Mouse (Mus musculus): ENCODE measurements around the gene Ppp1ca.

Ppp1ca gene

DNA sequence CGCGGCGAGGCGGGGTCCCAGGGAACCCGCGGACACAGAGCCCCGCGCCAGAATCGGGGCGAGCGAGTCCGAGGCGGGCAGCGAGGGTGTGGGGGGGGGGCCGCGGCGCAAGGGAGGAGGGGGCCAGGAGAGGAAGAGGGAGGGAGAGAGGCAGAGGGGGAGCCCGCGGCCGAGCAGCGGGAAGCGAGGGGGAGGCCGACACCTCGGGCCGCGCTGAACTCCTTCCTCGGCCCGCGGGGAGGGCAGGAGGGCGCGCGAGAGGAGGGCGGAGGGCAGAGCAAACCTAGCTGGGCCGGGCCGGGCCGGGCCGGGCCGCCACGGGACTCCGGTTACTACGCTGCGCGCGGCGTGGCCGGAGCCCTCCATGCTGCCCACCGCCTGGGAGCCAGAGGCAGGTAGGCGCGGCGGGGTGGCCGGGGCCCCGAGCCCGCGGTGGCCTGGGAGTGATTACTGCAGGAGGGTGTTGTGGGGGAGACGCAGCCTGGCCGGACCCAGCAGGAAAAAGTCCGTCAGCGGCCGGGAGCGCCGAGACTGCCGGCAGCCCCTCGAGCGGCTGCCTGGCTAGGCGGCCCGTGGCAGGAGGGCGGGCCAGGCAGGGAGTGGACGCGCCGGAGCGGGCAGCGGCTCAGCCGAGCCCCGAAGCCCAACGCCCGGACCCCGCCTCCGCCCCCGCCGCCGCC lies 23.0 kb downstream of the Ppp1ca start:
- DNase-seq: peak; percentile 61

DNA sequence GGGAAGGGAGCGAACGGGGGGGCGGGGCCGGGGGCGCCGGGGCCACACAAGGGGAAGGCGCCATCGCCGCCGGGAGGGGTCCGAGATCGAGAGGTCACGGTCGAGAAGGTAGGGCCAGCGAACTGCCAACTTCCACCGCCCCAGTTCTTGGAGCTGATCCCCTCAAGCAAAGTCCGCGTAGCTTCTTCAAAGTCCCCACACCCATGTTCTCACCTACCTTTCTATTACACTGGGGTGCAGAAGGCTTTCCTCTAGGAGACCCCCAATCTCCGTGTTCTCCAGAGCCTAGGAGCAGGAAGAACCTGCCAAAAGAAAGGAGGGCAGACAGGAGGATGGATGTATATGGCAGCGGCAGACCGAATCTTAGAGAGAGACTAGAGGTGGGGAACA lies 23.6 kb downstream of the Ppp1ca start:
- DNase-seq: no peak

DNA sequence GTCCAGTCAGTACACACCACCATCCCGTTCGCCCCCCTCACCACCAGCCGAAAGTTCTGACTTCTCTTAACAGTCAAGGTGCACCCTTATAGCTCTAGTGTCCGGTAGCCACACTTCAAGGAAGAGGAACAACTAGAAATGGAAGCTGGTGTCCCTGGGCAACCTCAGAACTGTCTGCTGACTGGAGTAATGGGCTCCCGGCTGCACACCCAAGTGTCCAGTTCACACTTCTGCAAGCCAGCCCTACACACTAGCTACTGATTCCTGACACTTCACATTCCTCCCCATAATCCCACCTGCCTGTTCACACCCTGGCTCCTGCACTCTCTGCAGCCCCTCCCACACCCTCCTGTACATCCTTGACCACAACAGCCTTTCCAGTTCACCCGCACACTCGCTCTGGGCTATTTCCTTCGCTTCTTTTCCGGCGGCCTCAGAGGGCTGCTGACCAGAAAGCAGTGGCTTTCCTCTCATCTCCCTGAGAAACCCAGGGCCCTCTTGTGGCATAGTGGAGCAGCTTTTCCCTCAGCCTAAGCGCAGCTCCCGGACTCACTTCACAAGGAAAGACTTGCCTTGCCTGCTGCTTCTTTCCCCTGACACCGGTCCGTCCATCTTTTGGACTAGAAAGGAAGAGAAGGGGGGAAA lies 24.3 kb downstream of the Ppp1ca start:
- DNase-seq: peak; percentile 61

DNA sequence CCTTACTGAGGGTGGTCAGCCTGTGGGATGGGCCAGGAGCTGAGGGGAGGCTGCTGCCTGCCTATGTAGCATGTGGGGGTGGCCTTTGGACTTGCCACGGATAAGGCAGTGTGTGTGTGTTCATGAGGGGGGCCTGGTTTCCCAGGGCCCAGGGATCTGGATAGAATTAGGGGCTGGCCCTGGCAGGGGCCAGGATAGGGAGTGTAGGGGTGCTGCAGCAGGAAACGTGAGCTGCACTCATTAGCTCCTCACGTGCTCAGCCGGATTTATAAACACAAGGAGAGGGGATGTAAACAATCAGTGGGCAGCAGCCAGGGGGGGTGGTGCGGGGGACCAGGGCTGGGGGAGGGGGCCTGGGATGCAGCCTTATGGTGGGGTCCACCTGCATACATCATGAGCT lies 25.3 kb downstream of the Ppp1ca start:
- peak; percentile 22 for DNase-seq

DNA sequence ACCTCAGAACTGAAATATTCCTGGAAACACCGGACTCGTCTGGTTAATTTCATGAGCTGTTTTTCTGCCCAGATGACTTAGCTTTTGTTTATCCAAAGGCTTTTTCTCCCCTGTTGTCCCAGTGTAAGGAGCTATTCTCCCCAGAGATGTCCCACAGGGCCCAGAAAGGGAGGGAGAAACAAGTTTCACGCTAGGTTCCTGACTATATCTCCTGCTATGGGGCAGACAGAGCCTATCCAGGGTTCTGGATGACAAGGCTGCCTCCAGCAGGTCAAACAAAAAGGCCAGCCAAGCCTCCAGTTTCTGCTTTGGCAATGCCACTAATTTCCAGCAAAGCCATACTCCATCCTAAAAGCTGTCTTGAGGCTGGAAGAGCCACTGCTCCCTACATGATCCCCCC lies 26.0 kb downstream of the Ppp1ca start:
- DNase-seq: no peak

DNA sequence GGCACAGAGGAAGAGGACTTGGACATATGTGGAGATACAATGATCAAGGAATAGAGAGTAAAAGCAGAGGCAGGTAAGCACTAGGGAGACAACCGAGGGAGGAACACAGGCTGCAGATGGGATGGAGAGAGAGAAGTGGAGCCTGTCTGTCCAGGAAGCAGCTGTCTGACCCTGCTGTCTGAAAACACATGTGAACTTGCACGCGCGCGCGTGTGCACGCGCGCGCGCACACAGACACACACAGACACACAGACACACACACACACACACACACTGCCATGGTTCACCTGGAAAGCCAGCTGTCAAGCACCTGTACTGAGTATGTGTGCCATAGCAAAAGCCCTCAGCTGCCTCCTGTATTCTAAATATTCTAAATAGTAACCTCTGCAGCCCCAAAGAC lies 26.4 kb downstream of the Ppp1ca start:
- DNase-seq: no peak

DNA sequence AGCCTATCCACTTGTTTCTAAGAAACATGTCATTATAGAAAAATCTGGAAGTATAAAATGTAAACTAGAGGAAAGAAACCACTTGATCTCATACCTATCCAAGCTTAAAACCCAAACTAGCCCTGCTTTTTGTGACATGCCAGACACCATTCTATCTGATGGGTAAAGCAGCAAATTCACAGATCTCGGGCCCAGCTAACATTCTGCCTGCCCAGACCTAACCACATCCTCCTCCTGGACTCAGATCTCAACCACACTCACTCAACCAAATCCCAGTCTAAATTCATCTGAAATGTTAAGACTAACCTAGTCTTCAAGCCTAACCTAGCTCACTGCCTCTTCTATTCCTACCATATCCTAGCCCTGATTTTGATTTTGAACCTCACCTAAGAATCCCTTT lies 26.9 kb downstream of the Ppp1ca start:
- no peak for DNase-seq

DNA sequence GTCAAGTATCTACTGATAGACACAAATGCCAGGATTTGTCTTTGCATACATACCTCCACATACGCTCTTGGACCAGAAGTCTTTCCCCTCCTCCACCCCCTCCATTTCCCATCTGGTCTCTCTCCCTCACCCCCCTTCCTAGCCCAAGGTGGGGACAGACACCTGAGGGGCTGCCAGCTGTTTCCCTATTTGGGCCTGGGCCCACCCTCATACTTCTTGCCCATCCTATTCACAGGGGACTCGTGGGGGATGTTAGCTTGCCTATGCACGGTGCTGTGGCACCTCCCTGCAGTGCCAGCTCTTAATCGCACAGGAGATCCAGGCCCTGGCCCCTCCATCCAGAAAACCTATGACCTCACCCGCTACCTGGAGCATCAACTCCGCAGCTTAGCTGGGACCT lies 28.1 kb downstream of the Ppp1ca start:
- no peak for DNase-seq

DNA sequence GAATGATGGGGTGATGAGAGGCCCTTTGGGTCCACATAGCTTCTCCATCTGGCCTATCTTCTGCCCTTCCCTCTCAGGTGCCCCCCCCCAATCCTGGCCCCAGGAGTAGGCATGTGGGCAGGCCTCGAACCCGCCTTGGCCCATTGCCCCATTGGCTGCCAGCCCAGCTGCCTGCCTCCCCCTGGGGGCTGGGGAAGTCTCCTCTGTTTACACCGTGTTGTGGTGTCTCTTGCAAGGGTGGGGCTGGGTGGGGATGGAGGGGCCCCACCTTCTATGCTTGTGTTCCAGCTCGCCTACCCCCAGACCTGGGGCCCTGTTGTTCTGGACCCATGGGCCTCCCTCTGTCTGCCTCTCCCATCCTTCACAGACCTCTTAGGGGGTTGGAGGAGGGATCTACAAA lies 28.6 kb downstream of the Ppp1ca start:
- DNase-seq: no peak

DNA sequence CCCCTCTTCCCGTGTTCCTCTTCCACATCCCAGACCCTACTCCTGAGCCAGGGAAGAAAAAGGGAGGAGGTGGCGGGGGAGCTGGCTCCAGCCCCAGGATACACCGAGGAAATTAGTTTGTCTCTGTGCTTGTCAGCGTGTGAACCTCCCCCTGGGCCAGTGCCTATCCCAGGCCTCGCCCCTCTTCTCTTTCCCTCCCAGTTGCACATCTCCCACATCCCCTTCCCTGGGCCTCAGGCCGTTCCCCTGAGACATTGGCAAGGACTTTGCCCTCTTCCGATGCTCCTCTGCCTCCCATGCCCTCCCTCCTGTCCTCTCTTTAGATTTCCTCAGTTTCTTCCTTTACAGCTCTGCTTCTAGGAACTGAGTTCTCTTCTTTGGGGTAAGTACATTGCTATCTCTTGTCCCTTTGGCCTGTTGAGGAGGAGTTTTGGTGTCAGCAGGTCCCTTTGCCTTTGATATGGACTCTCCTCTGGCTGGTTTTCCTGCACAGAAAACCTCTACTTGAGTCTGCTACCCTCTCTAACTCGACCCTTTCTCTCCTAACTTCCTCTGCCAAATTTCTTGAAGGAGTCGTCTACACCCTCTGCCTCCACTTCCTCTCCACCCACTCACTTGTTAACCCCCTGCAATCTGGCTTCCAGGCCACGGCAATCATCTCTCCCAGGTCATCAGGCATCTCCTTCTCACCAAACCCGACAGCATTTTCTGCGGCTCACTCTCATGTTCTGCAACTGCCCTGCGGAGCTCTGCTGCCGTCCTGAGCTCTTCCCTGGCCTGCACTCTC lies 29.3 kb downstream of the Ppp1ca start:
- DNase-seq: peak; percentile 29

DNA sequence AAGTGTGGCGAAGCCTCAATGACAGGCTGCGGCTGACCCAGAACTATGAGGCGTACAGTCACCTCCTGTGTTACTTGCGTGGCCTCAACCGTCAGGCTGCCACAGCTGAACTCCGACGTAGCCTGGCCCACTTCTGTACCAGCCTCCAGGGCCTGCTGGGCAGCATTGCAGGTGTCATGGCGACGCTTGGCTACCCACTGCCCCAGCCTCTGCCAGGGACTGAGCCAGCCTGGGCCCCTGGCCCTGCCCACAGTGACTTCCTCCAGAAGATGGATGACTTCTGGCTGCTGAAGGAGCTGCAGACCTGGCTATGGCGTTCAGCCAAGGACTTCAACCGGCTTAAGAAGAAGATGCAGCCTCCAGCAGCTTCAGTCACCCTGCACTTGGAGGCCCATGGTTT lies 30.3 kb downstream of the Ppp1ca start:
- DNase-seq: peak; percentile 15

DNA sequence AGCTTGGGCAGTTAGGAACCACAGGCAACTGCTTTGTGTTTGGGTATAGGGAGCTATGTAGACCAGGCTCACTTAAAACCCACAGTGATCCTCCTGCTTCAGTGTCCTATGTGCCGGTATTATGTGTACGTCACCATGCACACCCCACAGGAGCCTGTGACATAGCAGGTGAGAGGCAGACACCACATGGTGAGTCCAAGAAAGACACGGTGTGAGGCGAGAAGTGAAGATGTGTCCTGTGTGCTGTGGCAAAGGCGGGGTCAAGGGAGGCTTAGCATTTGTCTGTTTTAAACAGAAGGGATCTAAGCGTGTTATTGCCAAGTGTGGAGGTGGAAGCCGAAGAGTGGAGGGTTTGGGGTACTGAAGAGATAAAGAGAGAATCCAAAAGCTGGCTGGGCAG lies 34.9 kb downstream of the Ppp1ca start:
- no peak for DNase-seq

DNA sequence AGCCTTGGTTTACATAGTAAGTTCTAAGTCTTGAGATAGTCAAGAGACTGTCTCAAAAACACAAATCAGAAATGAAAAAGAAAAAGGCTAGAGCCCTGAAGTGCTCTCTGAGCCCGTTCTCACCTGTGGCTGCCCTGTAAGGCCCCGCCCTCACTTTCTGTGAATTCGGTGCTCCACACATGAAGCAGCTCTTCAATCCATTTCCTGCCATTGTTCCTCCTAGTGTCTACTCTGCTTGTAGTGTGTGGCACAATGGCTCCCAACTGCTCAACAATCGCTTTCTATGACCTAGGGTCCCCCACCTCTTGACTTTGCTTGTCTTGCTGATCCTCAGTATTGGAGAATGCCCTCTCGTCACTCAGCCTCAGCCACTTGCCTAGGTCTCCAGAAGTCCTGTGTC lies 35.6 kb downstream of the Ppp1ca start:
- no peak for DNase-seq

DNA sequence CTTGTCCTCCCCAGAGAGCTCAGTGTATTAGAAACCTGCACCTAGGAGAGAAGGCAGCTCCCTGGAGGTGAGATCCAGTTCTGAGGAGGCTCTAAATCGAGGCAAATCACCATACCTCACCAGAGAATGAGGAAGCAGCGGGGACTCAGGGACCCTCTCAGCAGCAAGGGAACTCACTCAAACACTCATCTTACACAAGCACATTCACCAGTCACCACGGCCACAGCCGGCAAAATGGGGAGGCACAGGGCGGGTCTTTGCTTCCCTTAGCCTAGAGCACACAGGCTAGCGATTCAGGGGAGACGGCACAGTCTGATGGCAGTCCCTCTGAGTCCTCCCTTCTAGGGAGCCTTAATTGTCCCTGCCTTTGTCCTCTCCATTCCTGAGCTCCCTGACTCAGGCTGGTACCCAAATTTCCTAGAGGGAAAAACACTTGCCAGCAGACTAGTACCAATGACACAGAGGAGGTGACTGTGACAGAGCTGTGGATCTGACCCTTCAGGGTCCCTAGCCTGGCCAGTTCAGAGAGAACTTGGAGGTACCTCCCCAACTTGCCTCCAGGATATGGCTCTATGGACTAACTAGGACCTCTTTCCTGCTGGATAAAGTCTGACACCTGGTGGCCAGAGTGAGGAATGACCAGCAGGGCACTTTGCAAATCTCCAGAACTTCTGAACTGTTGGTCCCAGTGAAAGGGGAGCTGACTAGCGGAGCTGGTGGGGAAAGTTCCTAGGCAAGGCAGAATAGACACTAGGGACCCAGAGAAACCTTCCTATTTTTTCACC lies 36.2 kb downstream of the Ppp1ca start:
- peak; percentile 90 for DNase-seq

DNA sequence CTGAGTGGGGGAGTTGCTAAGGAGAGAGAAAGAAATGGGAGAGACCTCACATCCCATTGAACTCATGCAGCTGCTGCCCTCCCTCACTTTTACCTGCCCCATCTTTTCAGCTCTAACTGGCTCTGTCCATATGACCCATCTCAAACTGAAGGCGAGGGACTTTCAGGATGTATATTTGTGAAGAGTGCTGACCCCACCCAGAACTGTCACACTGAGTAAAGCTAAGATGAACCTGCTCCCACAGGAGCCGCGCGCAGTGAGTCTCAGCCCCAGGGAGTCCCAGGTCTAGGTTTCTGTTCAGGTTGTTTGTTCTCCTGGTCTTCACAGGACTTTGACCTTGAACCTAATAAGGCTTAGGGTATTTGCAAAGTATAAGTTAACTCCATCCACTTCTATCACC lies 37.0 kb downstream of the Ppp1ca start:
- no peak for DNase-seq

DNA sequence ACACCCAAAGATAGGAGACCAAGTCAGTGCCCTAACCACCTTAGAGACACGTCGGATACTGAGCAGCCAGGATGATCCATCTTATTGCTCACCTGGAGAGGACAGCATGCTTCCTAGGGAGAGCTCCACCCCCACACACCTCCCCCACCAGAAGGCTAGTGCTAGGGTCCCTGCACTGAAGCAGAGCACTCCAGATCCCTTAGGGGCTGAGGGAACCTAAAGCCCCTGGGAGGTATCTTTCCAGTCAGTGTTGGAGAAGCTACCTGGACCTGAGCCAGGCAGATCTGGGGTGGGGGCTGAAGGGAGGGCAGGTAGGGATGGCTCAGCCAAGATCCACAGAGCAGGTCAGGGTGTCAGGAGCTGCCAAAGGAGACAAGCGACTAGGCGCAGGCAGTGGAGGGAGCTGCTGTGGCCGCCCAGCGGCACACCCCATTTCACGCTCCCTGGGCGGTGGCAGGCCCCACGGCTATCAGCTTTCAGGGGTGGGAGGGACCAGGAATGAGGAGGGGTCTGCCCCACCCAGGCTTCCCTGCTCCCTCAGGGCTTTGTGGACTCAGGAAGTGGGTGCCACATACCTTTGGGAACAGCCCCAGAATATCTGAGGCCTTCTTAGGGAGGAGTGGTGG lies 37.7 kb downstream of the Ppp1ca start:
- no peak for DNase-seq

DNA sequence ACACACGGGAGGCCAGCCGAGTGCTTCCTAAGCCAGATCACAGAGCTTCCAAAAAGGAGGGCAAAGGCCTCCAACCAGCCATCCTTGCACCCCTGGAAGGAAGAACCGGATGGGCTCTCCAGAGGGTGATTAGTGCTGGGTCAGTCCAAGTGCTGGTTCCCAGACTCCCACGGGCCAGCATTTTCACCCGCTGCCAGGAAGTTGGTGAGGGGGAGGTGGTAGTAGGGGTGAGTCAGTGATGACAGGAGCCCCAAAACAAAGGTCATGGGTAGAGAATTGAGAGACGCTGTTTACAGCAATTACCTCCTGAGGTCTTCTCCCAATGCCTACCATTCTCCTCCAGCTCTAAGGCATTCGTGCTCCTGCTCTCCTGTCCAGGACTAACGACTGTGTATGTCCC lies 38.5 kb downstream of the Ppp1ca start:
- DNase-seq: no peak

DNA sequence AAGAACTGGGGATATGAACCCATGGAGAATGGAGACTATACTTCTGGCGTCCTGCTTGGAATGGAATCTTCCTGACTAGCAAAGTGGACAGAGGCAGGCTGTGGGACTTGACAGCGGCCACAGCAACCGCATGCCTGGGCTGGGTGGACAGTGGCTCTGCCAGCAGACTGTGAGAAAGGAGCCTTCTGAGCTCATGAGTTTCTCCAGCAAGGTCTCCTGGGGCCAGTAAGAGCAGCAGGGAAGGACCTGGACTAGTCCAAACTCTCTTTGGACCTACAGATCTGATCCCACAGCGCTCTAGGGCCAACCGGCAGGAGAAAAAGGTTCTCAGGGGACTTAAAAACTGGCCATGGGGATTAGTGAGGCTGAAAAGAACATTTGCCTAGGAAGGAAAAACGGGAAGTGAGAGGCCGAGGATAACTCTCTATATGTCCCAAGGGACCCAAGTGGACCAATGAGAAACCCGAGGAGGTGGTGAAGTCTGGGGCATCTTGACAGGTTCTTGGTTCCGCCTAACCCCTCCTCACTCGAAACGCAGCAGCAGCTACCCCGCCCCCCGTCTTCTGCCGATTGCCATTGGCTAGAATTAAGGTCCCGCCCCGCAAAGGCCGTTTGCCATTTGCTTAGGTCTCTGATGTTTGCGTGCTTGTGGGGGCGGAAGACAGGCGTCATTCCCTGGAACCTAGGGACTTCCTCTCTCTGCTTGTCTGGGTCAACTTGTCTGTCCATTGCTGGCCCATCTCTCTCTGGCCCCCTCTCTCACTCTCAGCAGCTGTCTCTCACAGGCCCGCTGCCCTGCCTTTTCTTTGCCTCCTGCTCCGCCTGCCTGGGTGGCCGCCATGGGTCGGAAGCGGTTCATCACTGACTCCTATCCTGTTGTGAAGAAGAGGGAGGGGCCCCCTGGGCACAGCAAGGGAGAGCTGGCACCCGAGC lies 39.7 kb downstream of the Ppp1ca start, which contains the start of gene Pold4:
Gene Pold4, plus strand, starts transcription at position 647 of the 933 bp plus-strand sequence.
- peak; percentile 95 for DNase-seq

DNA sequence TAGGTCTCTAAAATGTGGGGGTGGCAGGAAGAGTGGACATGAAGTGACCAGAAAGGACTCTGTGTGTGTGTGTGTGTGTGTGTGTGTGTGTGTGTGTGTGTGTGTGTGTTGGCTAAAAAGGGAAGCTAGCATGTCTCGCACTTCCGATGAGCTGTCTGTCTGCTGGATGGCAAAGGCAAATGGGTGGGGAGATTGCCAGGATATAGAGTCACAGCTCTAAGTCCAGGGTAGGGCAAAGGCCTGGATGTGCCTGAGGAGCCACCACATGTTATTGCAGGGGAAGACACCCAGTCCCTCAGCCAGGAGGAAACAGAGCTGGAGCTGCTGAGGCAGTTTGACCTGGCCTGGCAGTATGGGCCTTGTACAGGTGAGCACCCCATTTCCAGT lies 40.3 kb downstream of the Ppp1ca start:
- DNase-seq: no peak

DNA sequence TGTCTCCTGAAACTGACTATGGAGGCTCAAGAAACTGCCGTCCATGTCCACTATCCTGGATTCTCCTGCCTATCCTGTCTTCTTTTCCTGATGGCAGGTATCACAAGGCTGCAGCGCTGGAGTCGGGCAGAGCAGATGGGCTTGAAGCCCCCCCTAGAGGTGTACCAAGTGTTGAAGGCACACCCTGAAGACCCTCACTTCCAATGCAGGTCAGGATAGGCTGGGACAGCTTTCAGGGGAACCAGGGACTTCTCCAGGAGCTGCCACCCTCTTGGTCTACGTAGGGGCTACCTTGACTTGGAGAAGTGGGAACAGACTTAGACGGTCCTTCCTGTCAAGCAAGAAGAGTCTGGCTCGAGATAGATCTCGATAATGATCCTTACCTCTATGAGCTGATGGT lies 40.8 kb downstream of the Ppp1ca start:
- DNase-seq: no peak

DNA sequence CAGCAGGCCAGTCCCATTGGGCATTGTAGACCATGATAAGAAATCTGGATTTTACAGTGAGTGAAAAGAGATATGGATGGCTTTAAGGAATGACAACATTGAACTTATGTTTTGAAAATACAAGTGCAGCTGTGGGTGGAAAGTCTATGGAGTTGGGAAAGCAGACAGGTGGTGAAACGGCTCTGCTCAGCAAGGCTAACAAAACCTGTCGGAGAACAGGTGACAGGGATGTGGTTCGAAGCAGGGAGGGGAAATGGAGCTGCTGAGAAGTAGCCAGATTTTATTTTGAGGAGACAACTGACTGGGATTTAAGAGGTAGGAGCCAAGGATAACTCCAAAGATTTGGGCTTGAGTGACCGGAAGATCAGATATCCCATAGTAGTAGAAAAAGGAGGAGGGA lies 42.7 kb downstream of the Ppp1ca start:
- no peak for DNase-seq

DNA sequence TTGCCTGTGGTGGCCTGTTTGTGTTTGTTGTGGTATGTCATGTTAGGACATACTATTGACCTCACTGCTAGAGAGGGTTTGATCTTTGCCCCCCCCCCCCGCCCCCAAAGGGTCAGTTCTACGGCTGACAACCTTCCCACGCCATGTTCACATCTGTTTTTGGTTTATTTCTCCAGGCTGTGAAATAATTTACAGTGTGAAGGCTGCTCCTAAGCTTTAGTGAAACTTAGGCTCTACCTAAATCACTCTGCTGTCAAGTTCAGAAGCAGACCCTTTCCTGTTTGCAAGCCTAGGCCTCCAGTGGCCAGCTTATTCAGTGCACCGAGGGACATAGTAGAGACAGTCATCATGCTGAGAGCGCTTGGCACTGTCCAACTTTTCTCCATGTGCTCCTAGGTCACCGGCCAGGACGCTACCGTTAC lies 48.4 kb downstream of the Ppp1ca start:
- DNase-seq: no peak
